Mouse (Mus musculus) MEL-GATA-1-ER (cell line): ENCODE data around the gene Rbm42.

ENCODE experiments used
- DNase-seq: peaks from one replicate; pipeline ENCODE4 v3.0.0-alpha.2; 2012; ENCODE audit warnings: low read depth; ENCODE audit errors: extremely low read depth

The Rbm42 gene

GRCm38 (mm10) chr7:30649591-30650540, at the start of gene Rbm42:
Rbm42 (minus strand) TSS chr7:30650317.
- DNase-seq: peak; percentile 98

GRCm38 (mm10) chr7:30698589-30698988, 48.5 kb upstream of the Rbm42 start, which contains the start of gene 2200002J24Rik:
2200002J24Rik (plus strand) TSS chr7:30698926.
- DNase-seq: peak; percentile 90

GRCm38 (mm10) chr7:30698101-30698500, 48.0 kb upstream of the Rbm42 start:
- peak; percentile 75 for DNase-seq

DNA sequence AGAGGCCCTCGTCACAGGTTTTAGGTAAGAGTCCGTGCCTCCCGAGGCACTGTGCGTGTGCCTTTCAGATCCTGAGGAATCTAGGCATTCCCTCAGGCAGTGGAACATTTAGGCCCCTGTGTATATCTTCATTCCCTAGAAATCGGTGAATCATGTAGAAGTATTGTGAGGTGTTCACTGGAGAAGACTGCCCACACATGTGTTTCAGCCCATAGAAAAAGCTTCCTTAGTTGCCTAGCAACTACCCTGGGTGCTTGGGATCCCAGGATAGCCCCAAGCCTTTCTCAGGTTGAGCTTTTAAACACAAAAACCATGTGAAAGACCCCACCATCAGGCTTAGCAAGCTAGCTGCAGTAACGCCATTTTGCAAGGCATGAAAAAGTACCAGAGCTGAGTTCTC, 38.2 kb upstream of the Rbm42 start:
- DNase-seq: no peak

DNA sequence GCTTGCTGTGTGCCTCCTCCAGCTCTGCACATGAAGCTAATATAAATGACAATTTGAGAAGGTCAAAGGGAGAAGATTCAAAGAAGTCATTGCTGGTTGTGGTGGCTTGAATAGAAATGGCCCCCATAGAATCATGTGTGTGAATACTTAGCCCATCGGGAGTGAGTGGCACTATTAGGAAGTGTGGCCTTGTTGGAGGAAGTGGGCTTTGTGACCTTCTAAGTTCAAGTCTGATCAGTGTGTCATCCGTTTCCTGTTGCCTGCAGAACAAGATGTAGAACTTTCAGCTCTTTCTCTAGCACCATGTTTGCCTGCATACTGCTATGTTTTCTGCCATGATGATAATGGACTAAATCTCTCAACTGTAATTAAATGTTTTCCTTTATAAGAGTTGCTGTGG, 33.3 kb upstream of the Rbm42 start:
- DNase-seq: no peak

GRCm38 (mm10) chr7:30681897-30682296, 31.8 kb upstream of the Rbm42 start:
- no peak for DNase-seq

DNA sequence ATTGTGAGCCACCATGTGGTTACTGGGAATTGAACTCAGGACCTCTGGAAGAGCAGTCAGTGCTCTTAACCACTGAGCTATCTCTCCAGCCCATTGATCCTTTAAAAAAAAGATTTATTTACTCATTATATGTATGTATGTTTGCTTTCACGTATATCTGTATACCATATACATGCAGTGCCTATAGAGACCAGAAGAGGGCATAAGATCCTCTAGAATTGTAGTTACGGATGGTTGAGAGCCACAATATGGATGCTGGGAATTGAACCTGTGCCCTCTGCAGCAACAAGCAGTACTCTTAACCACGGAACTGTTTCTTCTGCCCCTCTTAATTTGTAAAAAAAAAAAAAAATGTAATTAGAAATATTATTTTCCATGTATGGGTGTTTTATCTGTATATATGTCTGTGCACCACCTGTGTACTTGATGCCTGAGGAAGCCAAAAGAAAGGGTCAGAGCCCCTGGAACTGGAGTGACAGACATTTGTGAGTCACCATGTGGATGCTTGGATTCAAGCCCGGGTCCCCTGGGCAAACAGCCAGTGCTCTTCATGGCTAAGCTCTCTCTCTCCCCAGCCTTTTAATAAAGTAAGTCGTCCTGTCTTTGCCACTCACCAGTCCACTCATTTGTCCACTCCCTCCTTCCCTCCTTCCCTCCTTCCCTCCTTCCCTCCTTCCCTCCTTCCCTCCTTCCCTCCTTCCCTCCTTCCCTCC, 28.3 kb upstream of the Rbm42 start:
- peak; percentile 9 for DNase-seq

- DNase-seq: no peak
Observed at GRCm38 (mm10) chr7:30671480-30671879, 21.4 kb upstream of the Rbm42 start, which contains the start of gene Pmis2. Pmis2 (minus strand) TSS chr7:30671605.

GRCm38 (mm10) chr7:30669229-30669628, 19.1 kb upstream of the Rbm42 start:
- DNase-seq: peak; percentile 46

- DNase-seq: no peak
Observed at GRCm38 (mm10) chr7:30665321-30665720, 15.2 kb upstream of the Rbm42 start.

DNA sequence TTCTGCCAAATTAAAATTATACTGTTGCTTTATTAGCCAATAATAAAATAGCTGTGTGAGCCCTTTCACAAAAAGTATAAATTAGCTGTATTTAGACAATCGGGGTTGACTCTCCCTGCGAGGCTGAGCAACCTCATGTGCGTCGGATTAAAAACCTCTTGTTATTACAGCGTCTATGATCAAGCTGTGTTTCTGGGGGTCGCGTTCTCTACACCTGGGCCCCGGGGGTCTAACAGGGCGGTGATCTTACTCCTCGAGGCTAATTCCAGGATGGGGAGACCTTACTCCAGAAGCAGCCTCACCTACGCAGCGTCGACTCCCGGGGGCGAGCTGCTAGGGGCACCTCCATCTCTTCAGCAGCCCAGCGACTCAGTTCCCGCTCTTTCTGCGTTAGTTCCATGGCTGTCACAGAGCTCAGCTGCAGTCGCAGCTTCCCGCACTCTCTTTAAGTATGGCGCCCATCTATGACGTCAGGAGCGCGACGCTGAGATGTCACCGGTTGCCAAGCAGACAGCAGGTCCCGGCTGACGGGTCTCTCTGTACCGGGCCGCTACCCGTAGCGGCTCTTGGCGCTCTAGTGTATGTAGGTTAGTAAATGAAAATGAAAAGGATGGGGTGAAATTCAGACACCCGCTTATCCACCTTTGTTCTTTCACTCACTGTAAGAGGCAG, 14.5 kb upstream of the Rbm42 start, which contains the start of gene Haus5:
Haus5 (minus strand) TSS at position 466 of the 672 bp plus-strand sequence.
- DNase-seq: peak; percentile 88

GRCm38 (mm10) chr7:30639083-30639482, 11.0 kb downstream of the Rbm42 start:
- DNase-seq: no peak

GRCm38 (mm10) chr7:30636395-30636794, 13.7 kb downstream of the Rbm42 start:
- no peak for DNase-seq

DNA sequence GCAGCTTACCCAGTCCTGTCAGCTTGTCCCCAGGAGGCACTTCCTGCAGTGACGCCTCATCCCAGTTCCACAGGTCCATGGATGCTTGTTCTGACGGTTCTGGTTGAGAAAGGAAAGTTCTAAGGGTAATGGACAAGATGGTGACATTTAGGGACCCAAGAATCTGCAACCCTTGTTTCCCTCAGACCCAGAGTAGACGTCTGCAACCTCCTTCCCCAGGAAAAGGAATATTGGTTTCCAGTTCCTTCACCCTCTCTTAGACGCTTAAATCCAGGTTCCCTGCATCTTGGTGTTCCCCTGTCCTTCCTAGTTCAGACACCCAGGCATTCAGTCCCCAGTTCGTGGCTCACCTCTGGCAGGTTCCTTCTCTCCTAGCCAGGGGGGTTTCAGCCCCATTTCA, 14.4 kb downstream of the Rbm42 start, which contains the start of gene Etv2:
Etv2 (minus strand) TSS at position 101 of the 400 bp plus-strand sequence.
- DNase-seq: no peak

- DNase-seq: peak; percentile 45
Observed at GRCm38 (mm10) chr7:30634621-30635020, 15.5 kb downstream of the Rbm42 start.

GRCm38 (mm10) chr7:30633762-30634412, 16.2 kb downstream of the Rbm42 start:
- DNase-seq: no peak

GRCm38 (mm10) chr7:30629013-30629412, 21.1 kb downstream of the Rbm42 start:
- DNase-seq: no peak

- no peak for DNase-seq
Observed at GRCm38 (mm10) chr7:30626647-30627046, 23.5 kb downstream of the Rbm42 start.

GRCm38 (mm10) chr7:30625530-30626384, 24.4 kb downstream of the Rbm42 start, which contains the start of gene Cox6b1:
Cox6b1 (minus strand) TSS chr7:30626151.
- peak; percentile 85 for DNase-seq

DNA sequence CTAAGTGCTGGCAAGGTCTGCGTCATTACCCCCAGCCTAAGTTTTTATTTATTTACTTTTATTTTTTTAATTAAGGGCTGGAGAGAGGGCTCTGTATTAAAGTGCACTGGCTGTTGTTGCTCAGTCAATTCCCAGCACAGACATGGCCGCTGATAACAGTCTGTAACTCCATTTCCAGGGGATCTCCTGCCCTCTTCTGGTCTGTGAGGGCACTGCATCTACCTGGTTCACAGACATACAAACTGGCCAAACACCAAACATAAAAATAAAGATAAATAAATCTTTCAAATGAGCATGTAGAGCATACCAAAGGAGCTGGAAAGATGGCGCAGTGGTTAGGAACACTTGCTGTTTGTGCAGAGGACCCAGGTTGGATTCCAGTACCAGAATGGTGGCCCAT, 30.9 kb downstream of the Rbm42 start:
- no peak for DNase-seq
